Mouse (Mus musculus) limb, embryonic 12.5 days (tissue): ENCODE measurements around the gene Vti1b. TPM values are rescaled to one million over a fixed set of nuclear protein-coding genes. Genes with fewer than 3 reads are reported as not detected.

Experiments used
- ATAC-seq: fragments of 200-750 bp; cut with Nextera tagmentation; 2 replicates; pipeline ENCODE4 v1.8.0; 2017; ENCODE audit warnings: low read depth, moderate TSS enrichment; ENCODE audit not compliant: insufficient number of reproducible peaks, insufficient read depth, low FRiP score, low TSS enrichment
- H3K27ac ChIP-seq: fragments of 300-500 bp; sonication (generic); 2 replicates; pipeline ENCODE4 v1.5.1; 2016; ENCODE audit warnings: mild to moderate bottlenecking, moderate library complexity
- H3K27me3 ChIP-seq: fragments of 300-500 bp; sonication (generic); 2 replicates; pipeline ENCODE4 v1.6.1; 2016; ENCODE audit warnings: mild to moderate bottlenecking, moderate library complexity
- H3K36me3 ChIP-seq: fragments of 300-500 bp; sonication (generic); 2 replicates; pipeline ENCODE4 v1.6.1; 2016; ENCODE audit warnings: mild to moderate bottlenecking, moderate library complexity
- H3K4me1 ChIP-seq: fragments of 300-500 bp; sonication (generic); replicated peaks from 2 replicates; pipeline ENCODE4 v1.6.1; 2016
- H3K4me2 ChIP-seq: fragments of 300-500 bp; sonication (generic); 2 replicates; pipeline ENCODE4 v1.6.1; 2016; ENCODE audit warnings: mild to moderate bottlenecking, moderate library complexity
- H3K4me3 ChIP-seq: fragments of 300-500 bp; sonication (generic); replicated peaks from 2 replicates; pipeline ENCODE4 v1.5.1; 2016; ENCODE audit warnings: mild to moderate bottlenecking
- H3K9ac ChIP-seq: fragments of 300-500 bp; sonication (generic); replicated peaks from 2 replicates; pipeline ENCODE4 v1.6.1; 2016; ENCODE audit warnings: mild to moderate bottlenecking, moderate library complexity
- H3K9me3 ChIP-seq: fragments of 300-500 bp; sonication (generic); 2 replicates; pipeline ENCODE4 v1.6.1; 2016; ENCODE audit warnings: mild to moderate bottlenecking, moderate library complexity
- WGBS: fragments of 180-500 bp; shearing (Covaris S2); methylation state at CpG from one replicate; pipeline ENCODE4 v1.1.7; 2016; 5-methylcytosine and 5-hydroxymethylcytosine counted together
- polyA plus RNA-seq: library from polyadenylated mRNA; unstranded; fragments of >200 nt; fragmentation: Nextera tagmentation; extraction: Ambion mirVana; gene quantifications from 2 replicates; pipeline ENCODE4 v1.2.1, GENCODE M21; 2016

Gene Vti1b
- 83.0 and 83.9 TPM in 2 replicates for polyA plus RNA-seq

DNA sequence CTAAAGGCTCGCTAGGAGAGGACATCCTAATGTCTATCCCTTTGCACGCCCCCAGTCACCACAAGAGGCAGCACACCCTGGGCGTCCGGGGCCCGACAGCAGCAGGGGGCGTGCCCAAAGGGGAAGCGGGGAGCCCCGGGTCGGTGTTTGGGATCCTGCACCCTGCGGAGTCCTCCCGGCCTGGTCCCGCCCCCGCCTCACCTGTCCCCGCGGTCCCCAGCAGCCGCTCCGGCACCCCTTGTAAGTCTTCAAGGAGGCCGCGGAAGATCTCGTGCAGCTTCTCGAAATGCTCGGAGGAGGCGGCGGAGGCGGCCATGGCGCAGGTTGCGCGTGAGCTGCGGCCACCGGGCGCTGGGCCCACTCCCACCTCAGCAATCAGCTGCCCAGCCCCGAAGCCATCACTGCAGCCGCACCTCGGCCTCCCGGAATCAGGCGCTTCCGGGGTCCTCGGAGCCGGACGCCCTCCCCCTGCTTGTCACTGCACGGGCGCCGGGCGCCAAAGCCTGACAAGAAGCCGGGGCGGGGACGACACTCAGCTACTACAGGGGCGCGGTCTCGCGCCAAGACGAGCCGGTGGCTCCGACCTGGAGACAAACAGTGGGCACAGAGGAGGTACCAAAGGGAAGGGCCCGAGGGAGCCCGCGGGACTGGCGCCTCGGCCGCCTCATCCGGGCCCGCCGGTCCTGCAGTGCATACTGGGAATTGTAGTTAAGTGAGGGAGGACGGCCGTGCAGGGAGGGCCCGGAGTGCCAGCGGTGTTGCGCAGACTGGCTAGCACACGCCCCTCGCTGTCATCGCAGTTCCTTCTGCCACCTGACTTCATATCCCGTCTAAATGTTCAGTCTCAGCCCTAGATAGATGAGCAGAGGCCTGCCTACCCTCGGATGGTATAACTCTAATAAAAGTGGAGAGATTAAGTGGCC lies at the start of gene Vti1b:
Vti1b (minus strand) TSS at position 649 of the 923 bp plus-strand sequence.
- peak within 1 kb of the TSS; percentile 82 for H3K9ac ChIP-seq
- no peaks in the 10 kb centered on the region for H3K9me3 ChIP-seq
- H3K27me3 ChIP-seq = no peaks in the 10 kb centered on the region
- peaks cover 10% of the 10 kb centered on the region for H3K4me1 ChIP-seq
- WGBS = 1% methylated on average over 73 of the region's 73 CpGs
- peak within 1 kb of the TSS; percentile 92 for H3K27ac ChIP-seq
- peak within 1 kb of the TSS; percentile 66 for H3K4me2 ChIP-seq
- H3K36me3 ChIP-seq = peaks cover 27% of the 10 kb centered on the region
- peak within 1 kb of the TSS; percentile 93 for H3K4me3 ChIP-seq
- ATAC-seq = peak; percentile 98

DNA sequence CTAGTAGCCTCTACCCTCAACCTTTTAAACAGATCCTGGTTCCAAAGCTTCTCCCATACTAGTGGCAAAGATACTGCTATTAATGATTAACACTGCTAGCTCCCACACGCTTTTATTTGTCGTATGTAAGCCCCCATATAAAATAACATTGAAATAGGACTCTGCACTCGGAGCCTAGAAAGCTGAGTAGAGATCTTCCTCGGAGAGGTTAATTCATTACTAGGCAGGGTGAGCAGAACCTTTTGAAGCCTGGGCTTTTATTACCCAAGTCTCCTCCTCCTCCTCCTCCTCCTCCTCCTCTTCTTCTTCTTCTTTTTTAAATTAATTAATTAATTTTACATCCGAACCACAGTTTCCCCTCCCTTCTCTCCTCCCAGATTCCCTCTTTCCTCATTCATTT lies 45.0 kb upstream of the Vti1b start:
- Histone ChIP-seq H3K9me3 (no peaks in the 10 kb centered on the region), H3K4me1 (no peaks in the 10 kb centered on the region), H3K9ac (no peak overlapping the region), H3K4me3 (no peak overlapping the region), H3K36me3 (no peaks in the 10 kb centered on the region), H3K27me3 (no peaks in the 10 kb centered on the region), H3K4me2 (no peak overlapping the region), H3K27ac (no peak overlapping the region)
- ATAC-seq = no peak
- 40% methylated on average over 5 of the region's 5 CpGs for WGBS

- H3K9me3 ChIP-seq = no peaks in the 10 kb centered on the region
- H3K4me2 ChIP-seq = no peak overlapping the region
- no peak overlapping the region for H3K9ac ChIP-seq
- H3K27ac ChIP-seq = no peak overlapping the region
- H3K4me3 ChIP-seq = no peak overlapping the region
- no peaks in the 10 kb centered on the region for H3K36me3 ChIP-seq
- peaks cover 6% of the 10 kb centered on the region; the same call in 1 of the 2 replicates for H3K4me1 ChIP-seq
- no peaks in the 10 kb centered on the region for H3K27me3 ChIP-seq
- WGBS = 84% methylated on average over 8 of the region's 8 CpGs
- ATAC-seq = no peak
Measured at GRCm38 (mm10) chr12:79211447-79211846, 39.0 kb upstream of the Vti1b start.

GRCm38 (mm10) chr12:79208703-79209464 lies 36.4 kb upstream of the Vti1b start, which contains the start of gene Rdh12:
Rdh12 (plus strand) TSS chr12:79208914.
- Histone ChIP-seq H3K4me1 (peaks cover 6% of the 10 kb centered on the region; the same call in 1 of the 2 replicates), H3K9me3 (no peaks in the 10 kb centered on the region), H3K36me3 (no peaks in the 10 kb centered on the region), H3K4me3 (peak within 1 kb of the TSS; percentile 42), H3K9ac (peak within 1 kb of the TSS; percentile 51), H3K4me2 (peak within 1 kb of the TSS; percentile 66), H3K27ac (no peak within 1 kb of the TSS), H3K27me3 (no peaks in the 10 kb centered on the region)
- ATAC-seq = peak; percentile 66; the same call in 1 of the 2 replicates
- 2% methylated on average over 13 of the region's 13 CpGs for WGBS

- Histone ChIP-seq H3K36me3 (no peaks in the 10 kb centered on the region), H3K4me1 (no peaks in the 10 kb centered on the region), H3K9ac (no peak overlapping the region), H3K4me2 (no peak overlapping the region), H3K27ac (no peak overlapping the region), H3K27me3 (no peaks in the 10 kb centered on the region), H3K9me3 (no peaks in the 10 kb centered on the region), H3K4me3 (no peak overlapping the region)
- ATAC-seq = no peak
- WGBS = 72% methylated on average over 3 of the region's 3 CpGs
Measured at GRCm38 (mm10) chr12:79201882-79202281, 29.4 kb upstream of the Vti1b start.

GRCm38 (mm10) chr12:79197105-79197504 lies 24.6 kb upstream of the Vti1b start:
- no peak for ATAC-seq
- Histone ChIP-seq H3K4me2 (no peak overlapping the region), H3K9ac (no peak overlapping the region), H3K9me3 (no peaks in the 10 kb centered on the region), H3K36me3 (no peaks in the 10 kb centered on the region), H3K27ac (no peak overlapping the region), H3K27me3 (no peaks in the 10 kb centered on the region), H3K4me1 (no peaks in the 10 kb centered on the region), H3K4me3 (no peak overlapping the region)
- 86% methylated on average over 5 of the region's 5 CpGs for WGBS

DNA sequence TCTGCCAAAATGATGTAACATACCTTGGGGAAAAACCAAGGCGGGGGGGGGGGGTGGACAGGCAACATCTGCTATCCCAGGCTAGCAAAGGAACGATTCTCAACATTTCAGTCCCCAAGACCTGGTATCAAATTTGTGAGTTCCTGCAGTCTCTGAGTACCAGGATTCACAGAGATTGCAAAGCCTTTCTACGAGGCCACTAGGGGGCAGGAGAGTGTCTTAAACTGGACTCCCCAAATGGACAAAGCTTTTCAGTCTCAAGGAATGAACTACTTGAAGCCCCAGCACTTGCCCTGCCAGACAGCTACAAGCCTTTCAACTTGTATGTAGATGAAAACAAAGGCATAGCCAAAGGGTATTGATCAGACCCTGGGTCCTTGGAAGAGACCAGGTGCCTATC lies 21.0 kb upstream of the Vti1b start:
- Histone ChIP-seq H3K4me1 (peaks cover 10% of the 10 kb centered on the region), H3K9ac (no peak overlapping the region), H3K9me3 (no peaks in the 10 kb centered on the region), H3K27me3 (no peaks in the 10 kb centered on the region), H3K4me2 (no peak overlapping the region), H3K4me3 (no peak overlapping the region), H3K36me3 (peaks cover under 1% of the 10 kb centered on the region; the same call in 1 of the 2 replicates), H3K27ac (no peak overlapping the region)
- no peak for ATAC-seq
- 5% methylated on average over 3 of the region's 3 CpGs for WGBS

GRCm38 (mm10) chr12:79192193-79192592 lies 19.7 kb upstream of the Vti1b start, which contains the start of gene Rdh11:
Rdh11 (minus strand) TSS chr12:79192293.
- no peak for ATAC-seq
- peaks cover 13% of the 10 kb centered on the region for H3K36me3 ChIP-seq
- peak within 1 kb of the TSS; percentile 70 for H3K9ac ChIP-seq
- H3K4me1 ChIP-seq = peaks cover 10% of the 10 kb centered on the region
- H3K4me2 ChIP-seq = peak within 1 kb of the TSS; percentile 65
- H3K4me3 ChIP-seq = peak within 1 kb of the TSS; percentile 65
- H3K9me3 ChIP-seq = no peaks in the 10 kb centered on the region
- H3K27ac ChIP-seq = peak within 1 kb of the TSS; percentile 42; the same call in 1 of the 2 replicates
- WGBS = 58% methylated on average over 6 of the region's 6 CpGs
- H3K27me3 ChIP-seq = no peaks in the 10 kb centered on the region

GRCm38 (mm10) chr12:79191701-79192100 lies 19.2 kb upstream of the Vti1b start:
- peak; percentile 86 for ATAC-seq
- Histone ChIP-seq H3K9ac (peak overlapping the region; percentile 70), H3K4me3 (peak overlapping the region; percentile 65), H3K4me2 (peak overlapping the region; percentile 65), H3K27ac (peak overlapping the region; percentile 42; the same call in 1 of the 2 replicates), H3K36me3 (peaks cover 18% of the 10 kb centered on the region), H3K27me3 (no peaks in the 10 kb centered on the region), H3K9me3 (no peaks in the 10 kb centered on the region), H3K4me1 (peaks cover 10% of the 10 kb centered on the region)
- WGBS = 5% methylated on average over 14 of the region's 14 CpGs

GRCm38 (mm10) chr12:79190931-79191673 lies 18.6 kb upstream of the Vti1b start:
- peaks cover 10% of the 10 kb centered on the region for H3K4me1 ChIP-seq
- ATAC-seq = peak; percentile 85; the same call in 1 of the 2 replicates
- H3K36me3 ChIP-seq = peaks cover 24% of the 10 kb centered on the region
- 1% methylated on average over 18 of the region's 18 CpGs for WGBS
- H3K27ac ChIP-seq = peak overlapping the region; percentile 42; the same call in 1 of the 2 replicates
- no peaks in the 10 kb centered on the region for H3K27me3 ChIP-seq
- peak overlapping the region; percentile 70 for H3K9ac ChIP-seq
- H3K4me3 ChIP-seq = peak overlapping the region; percentile 65
- H3K4me2 ChIP-seq = peak overlapping the region; percentile 65
- no peaks in the 10 kb centered on the region for H3K9me3 ChIP-seq
